Mouse (Mus musculus): ENCODE results near the gene Cacna2d3. TPM values are rescaled to one million over a fixed set of nuclear protein-coding genes. Genes with fewer than 3 reads are reported as not detected.

Gene Cacna2d3
- total RNA-seq, 2 experiments from 2014 or later: 3.0 TPM

DNA sequence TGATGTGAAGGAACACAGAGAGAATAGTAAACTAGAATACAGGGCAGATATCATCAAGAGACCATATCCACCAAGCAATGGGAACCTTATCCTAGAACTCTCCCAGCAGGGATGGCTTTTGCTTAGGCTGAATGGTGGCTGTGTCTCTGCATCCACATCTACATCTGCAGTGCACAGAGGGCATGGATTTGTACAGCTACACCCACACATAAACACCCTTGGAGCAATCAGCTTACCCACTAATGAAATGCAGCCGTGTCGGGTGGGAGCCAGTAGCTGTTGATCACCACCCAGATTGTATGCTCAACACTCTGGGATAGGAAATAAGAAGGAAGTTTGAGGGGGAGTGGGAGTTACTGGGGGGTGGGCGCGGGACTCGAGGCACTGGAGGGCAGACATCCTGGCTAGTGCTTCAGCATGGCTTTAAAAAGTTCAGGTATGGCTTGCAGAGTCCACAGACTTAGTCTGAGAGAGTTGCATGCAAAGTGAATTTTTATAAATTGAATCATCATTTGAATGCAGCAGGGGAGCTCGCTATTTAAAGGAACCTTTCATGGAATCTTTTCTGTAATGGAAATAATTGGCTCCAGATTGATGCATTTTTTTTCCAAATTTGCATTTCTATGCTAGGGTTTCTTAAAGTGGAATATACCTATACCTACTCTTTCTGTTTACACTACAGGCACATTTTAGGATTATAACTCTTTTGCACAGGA lies 693.1 kb downstream of the Cacna2d3 start:
- no peak for DNase-seq (ENCODE audit: low spot score in 2 of 2)

GRCm38 (mm10) chr14:29027276-29027675 lies 694.4 kb downstream of the Cacna2d3 start:
- no peak for DNase-seq (ENCODE audit: low spot score in 2 of 2)

GRCm38 (mm10) chr14:29025335-29025734 lies 696.3 kb downstream of the Cacna2d3 start:
- no peak for DNase-seq (ENCODE audit: low spot score in 2 of 2)

DNA sequence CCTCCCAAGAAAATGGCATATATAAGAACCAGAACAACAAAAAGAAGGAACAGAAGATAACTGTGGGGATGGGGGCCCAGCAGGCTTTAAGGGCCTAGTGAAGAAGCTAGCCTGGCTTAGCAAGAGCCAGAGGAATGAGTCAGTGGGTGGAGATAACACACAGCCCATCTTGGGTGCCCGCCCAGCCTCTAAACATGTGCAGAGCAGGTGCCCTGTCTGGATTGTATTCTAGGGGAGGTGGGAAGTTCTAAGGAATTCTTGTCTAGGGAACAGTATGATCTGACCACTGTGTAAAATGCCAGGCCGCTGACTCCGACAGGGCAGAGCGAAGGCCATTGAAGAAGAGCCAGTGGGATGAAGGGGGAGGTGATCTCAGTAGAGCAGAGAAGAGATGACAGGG lies 698.4 kb downstream of the Cacna2d3 start:
- no peak for DNase-seq (ENCODE audit: low spot score in 2 of 2)

DNA sequence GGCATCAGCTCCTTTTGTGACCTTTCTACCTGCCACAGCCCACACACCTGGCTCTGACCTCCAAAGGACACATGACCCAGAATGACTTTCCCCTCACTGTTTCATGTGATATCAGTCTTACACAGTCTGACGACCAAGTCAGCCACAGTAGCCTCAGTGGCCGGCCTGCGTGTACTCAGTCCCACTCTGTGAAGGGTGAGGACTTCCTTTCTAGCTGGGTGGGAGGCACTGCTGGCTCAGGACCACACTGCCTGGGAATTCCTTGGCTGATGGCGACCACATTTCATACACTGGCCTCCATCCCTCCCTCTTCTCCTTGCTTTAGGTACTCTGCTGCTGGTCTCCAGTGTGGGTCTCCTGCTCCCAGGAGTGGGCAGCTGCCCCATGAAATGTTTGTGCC lies 700.4 kb downstream of the Cacna2d3 start:
- no peak for DNase-seq (ENCODE audit: low spot score in 2 of 2)

GRCm38 (mm10) chr14:29018316-29019000 lies 703.2 kb downstream of the Cacna2d3 start:
- no peak for DNase-seq (ENCODE audit: low spot score in 2 of 2)

GRCm38 (mm10) chr14:29017883-29018282 lies 703.8 kb downstream of the Cacna2d3 start, which contains the start of gene Lrtm1:
Lrtm1 (plus strand) TSS chr14:29018208.
- no peak for DNase-seq (ENCODE audit: low spot score in 2 of 2)

- no peak for DNase-seq (ENCODE audit: low spot score in 2 of 2)
These were observed 705.8 kb downstream of the Cacna2d3 start for GRCm38 (mm10) chr14:29015896-29016295.

DNA sequence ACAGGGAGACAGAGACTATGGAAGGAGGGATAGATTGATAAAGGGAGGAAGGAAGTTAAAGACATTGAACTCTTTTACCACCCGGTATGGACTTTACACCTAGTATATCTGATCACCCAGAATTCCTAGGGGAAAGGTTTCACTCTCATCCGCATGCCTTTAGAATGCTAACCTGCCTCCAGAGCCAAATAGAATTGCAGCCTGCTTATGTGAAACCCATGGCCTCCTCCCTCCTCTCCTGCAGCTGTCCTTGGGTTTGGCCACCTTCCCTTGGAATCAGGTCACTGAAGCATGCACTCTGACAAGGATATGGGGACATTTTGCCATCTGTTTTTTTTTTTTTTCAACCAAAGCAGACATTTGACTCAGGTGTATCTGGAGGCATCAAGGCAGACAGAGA lies 707.0 kb downstream of the Cacna2d3 start:
- no peak for DNase-seq (ENCODE audit: low spot score in 2 of 2)

- DNase-seq (ENCODE audit: low spot score in 2 of 2): no peak
These were observed 708.5 kb downstream of the Cacna2d3 start for GRCm38 (mm10) chr14:29013161-29013560.

- DNase-seq (ENCODE audit: low spot score in 2 of 2): no peak
These were observed 712.0 kb downstream of the Cacna2d3 start for GRCm38 (mm10) chr14:29009644-29010043.

DNA sequence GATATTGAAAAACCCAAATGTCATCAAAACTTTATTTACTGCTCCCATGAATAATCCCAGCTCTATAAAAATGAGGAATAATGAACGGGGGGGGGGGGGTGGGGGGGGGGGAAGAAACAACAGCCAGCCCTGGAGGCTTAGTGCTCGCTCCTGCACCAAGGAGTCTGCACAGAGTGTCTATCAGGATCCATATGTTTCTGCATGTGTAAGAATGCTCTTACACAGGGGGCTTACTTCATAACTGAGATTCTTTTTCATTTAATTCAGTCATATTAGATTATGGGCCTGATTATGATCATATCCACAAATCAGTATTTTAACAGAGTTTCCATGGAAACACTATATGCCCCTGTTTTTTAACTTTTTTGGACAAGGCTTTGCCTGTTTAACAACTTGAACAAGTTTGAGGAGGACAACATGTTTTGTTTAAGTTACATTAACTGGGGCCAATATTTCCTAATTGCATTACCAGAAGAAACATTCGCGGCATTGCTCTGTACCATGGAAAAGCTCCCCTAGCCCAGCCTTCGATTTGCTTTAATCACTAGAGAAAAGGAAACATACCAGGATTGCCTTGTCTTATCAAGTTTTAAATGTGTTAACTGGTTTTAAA lies 716.3 kb downstream of the Cacna2d3 start:
- DNase-seq (ENCODE audit: low spot score in 2 of 2): no peak

DNA sequence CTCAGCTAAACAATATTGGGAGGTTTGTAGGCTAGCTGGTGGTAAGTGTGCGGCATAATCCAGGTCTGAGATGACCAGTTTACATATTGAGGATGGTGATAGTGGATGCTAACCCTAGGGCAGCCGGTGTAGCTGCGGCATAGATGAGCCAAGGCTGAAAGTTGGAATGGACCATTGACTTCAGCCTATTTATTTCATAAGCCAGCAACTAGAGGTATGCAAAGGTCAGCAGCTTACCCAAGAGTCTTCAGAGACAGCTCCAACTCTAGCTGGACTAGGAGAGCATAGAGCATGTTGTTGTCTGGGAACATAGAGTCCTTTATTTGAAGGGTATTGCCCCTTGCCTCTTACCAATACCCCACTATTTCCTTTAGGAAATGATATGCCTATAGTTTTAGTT lies 725.1 kb downstream of the Cacna2d3 start:
- DNase-seq (ENCODE audit: low spot score in 2 of 2): no peak

GRCm38 (mm10) chr14:28988211-28988900 lies 733.3 kb downstream of the Cacna2d3 start:
- no peak for DNase-seq (ENCODE audit: low spot score in 2 of 2)

DNA sequence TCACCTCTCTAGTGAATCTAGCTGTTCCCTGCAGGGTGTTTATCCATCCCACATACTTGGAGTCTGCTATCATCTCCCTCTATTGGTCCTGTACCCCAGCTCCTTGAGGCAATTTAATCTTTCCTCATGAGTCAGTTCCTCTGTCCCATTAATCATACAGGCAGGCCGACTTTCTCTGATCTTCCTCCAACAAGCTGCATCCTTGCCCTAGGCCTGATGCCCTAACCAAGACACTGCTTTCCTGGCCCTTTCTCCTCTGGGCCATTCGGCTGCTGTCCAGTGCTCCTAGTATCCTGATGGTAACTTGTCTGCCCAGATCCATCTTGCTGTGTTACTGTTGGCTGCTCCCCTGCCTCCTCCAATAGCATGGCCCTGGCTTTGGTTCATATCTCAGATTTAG lies 737.4 kb downstream of the Cacna2d3 start:
- no peak for DNase-seq (ENCODE audit: low spot score in 2 of 2)

DNA sequence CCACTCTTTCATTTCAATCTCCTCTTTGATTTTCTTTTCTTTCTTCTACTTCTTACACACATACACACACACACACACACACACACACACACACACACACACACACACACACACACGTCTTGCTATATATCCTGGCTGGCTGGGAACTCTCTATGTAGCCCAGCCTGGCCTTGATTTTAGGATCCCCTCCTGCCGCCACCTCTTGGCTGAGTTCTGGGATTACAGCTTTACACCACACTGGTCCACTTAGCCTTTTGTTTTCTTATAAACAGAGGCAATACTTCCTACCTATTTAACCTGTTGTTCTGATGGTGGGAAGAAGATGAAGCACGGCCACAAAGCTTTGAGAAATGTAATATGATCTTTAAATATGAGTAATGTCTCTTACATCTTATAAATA lies 741.2 kb downstream of the Cacna2d3 start:
- no peak for DNase-seq (ENCODE audit: low spot score in 2 of 2)

- no peak for DNase-seq (ENCODE audit: low spot score in 2 of 2)
These were observed 742.4 kb downstream of the Cacna2d3 start for GRCm38 (mm10) chr14:28979230-28979629.

- no peak for DNase-seq (ENCODE audit: low spot score in 2 of 2)
These were observed 749.0 kb downstream of the Cacna2d3 start for GRCm38 (mm10) chr14:28972620-28973019.

DNA sequence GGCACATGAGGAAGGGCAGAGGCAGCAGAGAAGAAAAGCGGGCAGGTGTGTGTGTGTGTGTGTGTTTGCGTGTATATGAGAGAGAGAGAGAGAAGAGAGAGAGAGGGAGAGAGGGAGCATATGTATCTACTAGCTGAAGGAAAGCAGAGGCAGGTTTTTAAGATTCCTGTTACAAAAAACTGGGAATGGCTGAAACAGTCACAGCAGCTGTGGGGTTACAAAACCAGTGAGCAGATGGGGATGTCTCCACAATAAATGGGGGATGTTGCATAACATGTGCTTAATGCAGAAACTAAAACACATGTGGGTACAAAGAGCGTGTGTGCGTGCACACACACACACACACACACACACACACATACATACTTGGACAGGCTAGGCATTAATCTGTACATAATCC lies 752.4 kb downstream of the Cacna2d3 start:
- DNase-seq (ENCODE audit: low spot score in 2 of 2): no peak

DNA sequence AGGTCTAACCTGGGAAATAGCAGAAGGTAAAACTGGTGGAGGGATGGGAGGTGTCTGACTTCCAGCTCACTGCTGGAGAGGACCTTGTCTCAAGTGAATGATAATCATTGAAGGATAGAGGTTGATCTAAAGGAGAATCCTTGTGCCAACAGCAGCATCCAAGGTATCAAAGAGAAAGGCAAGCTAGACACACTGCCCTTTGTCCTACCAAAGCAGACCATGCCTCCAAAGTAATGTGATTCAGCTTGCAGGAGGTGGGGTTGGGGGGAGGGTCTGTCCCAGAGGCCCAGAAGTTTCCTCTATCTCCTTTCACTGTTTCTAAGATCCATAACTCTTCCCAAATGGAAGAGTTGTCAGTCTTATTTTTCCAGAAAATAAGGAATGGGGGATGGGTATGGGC lies 754.8 kb downstream of the Cacna2d3 start:
- DNase-seq (ENCODE audit: low spot score in 2 of 2): no peak

- DNase-seq (ENCODE audit: low spot score in 2 of 2): no peak
These were observed 760.3 kb downstream of the Cacna2d3 start for GRCm38 (mm10) chr14:28961379-28961778.

DNA sequence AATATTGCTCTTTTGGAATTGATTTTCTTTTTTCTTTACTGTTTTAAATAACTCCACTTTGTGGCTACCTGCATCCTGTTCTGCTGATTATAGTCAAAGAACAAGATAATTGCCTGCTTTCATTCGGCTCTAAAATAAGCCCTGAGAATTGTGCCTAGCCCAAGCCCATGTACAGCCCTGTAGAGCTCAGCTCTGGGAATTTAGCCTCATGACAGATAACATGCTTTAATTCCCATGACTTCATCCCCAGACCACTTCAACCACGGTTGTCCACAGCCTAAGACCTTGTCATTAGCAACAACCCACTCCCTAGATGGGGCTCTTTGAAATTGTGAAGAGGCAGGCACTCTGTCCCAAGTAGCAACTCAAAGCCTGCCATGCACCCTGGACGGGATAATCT lies 762.6 kb downstream of the Cacna2d3 start:
- no peak for DNase-seq (ENCODE audit: low spot score in 2 of 2)

Data from adrenal gland, postnatal 4 days (tissue).